Mouse (Mus musculus) hematopoietic stem cell, adult 5-6 weeks (primary cell): Measurements from ENCODE around the gene Zfp524. TPM values are rescaled to one million over a fixed set of nuclear protein-coding genes. Genes with fewer than 3 reads are reported as not detected.
A peak's percentile ranks its signal among the peaks of the same experiment; 100 is the strongest.

Experiments used
- ATAC-seq, 2 experiments: fragments of 125-278 bp in 1 of 2; replicated peaks in 1 of 2; 2 replicates each; pipeline ENCODE4 v1.8.0; 2016 to 2017; ENCODE audit warnings: inconsistent platforms in 2 of 2, mild to moderate bottlenecking in 2 of 2, moderate number of reproducible peaks in 2 of 2, low read depth in 1 of 2, moderate TSS enrichment in 1 of 2; ENCODE audit not compliant: low FRiP score in 2 of 2, poor library complexity in 2 of 2, severe bottlenecking in 2 of 2, insufficient read depth in 1 of 2, low TSS enrichment in 1 of 2
- total RNA-seq: library from RNA; stranded (forward); fragments of 172-1452, 232-1000 nt; gene quantifications from 2 replicates; pipeline ENCODE4 v1.2.3, GENCODE M21; 2017

Gene Zfp524
- total RNA-seq, 1 experiment from 2014 or later = 3.0 TPM

- ATAC-seq = peak in 1 of 2 experiments; percentile 21; a peak in 1 of 4 replicates
These were observed 46.1 kb downstream of the Zfp524 start for GRCm38 (mm10) chr7:5060239-5060731.

DNA sequence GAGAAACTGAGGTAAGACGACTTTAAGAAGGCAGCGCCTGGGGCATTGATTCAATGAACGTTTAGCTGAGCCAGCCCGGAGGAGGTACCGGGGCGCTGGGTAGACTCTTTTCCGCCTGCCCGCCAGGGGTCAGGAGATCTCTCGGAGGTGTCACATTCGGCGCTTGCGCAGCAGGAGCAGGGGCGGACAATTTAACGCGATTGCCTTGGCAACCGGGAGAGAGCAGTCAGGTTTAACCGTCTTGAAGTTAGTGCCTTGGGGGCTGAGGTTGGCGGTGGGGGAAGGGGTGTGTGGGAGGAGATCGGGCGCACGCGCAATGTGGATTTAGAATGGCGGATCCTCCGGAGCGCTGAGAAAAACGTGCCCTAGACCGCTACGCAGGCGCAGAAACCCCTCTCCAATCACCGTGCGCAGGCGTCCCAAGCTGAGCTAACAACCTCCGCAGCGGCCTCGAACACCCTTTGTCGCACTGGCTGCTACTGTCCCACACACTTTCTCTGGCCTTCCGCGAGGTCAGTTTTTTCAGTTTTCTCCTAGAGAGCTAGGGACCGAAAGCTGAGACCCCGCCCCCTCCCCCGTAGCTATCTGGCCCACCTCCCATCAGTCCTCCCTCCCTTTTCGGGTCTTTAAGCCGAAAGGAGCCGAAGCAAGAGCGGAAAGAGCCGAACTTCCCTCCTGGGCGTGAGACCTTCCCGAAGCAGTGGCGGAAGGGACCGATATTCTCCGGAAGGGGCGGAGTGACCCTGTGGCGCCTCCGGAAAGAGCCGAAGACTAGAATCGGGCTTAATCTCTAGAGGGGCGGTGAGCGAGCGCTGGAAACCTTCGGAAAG lies 46.9 kb downstream of the Zfp524 start:
- peak; percentile 68 to 69 for ATAC-seq

DNA sequence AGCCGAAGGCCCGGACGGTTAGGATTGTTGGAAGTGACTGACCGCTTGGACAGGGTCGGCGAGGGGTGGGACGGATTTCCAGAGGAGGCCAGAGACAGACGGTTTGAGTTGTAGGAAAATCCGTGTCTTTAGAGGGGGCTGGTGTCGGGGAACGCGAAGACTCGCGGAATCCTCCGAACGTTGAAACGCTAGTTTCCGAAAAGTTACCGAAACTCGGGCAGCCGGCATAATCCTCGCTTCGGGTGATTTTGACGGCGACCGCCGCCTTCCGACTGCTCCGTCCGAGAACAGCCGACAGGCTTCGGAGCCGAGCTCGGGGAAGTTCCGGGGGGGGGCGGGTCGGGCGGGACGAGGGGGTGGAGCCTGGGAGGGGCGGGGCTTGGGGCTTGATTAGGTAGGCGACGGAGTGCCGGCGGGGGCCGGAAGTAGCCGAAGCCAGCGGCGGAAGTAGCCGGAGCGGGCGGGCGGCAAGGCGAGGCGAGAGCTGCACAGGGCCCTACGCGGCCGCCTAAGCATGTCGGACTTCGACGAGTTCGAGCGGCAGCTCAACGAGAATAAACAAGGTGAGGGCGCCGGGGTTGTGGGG lies 47.7 kb downstream of the Zfp524 start, which contains the start of gene U2af2:
U2af2 (plus strand) TSS at position 370 of the 586 bp plus-strand sequence.
- ATAC-seq = peak; percentile 12 to 33; a peak in 2 of 4 replicates

GRCm38 (mm10) chr7:5062360-5063001 lies 48.3 kb downstream of the Zfp524 start:
- ATAC-seq = no peak

GRCm38 (mm10) chr7:5064886-5065285 lies 50.7 kb downstream of the Zfp524 start:
- no peak for ATAC-seq

Other genes with a start within 250 kb of the Zfp524 start
- gene Fam71e2, start 243.1 kb upstream of the Zfp524 start, total RNA-seq = not detected in 2 replicates
- 0.25 and 0.74 TPM in 2 replicates for gene Il11, start 231.6 kb upstream of the Zfp524 start, total RNA-seq
- 1.3 TPM in 1 of 2 replicates, not detected in the other for gene Tmem190, start 231.5 kb upstream of the Zfp524 start, total RNA-seq
- 9.3 and 19.0 TPM in 2 replicates for gene Tmem238, start 224.8 kb upstream of the Zfp524 start, total RNA-seq
- 736 and 741 TPM in 2 replicates for gene Rpl28, start 221.5 kb upstream of the Zfp524 start, total RNA-seq
- gene Ube2s, start 201.8 kb upstream of the Zfp524 start, total RNA-seq = 137 and 174 TPM in 2 replicates
- gene Shisa7, start 169.7 kb upstream of the Zfp524 start, total RNA-seq = 0.06 and 0.45 TPM in 2 replicates
- 59.8 and 69.7 TPM in 2 replicates for gene Isoc2b, start 144.2 kb upstream of the Zfp524 start, total RNA-seq
- 7.1 and 9.0 TPM in 2 replicates for gene Isoc2a, start 137.3 kb upstream of the Zfp524 start, total RNA-seq
- not detected in 2 replicates for gene Gm36210, start 107.9 kb upstream of the Zfp524 start, total RNA-seq
- gene Zfp628, start 99.2 kb upstream of the Zfp524 start, total RNA-seq = 2.2 and 3.2 TPM in 2 replicates
- not detected in 2 replicates for gene Nat14, start 92.4 kb upstream of the Zfp524 start, total RNA-seq
- gene Ssc5d, start 88.6 kb upstream of the Zfp524 start, total RNA-seq = not detected in 2 replicates
- gene Sbk2, start 50.0 kb upstream of the Zfp524 start, total RNA-seq = not detected in 2 replicates
- not detected in 2 replicates for gene Sbk3, start 43.2 kb upstream of the Zfp524 start, total RNA-seq
- 5.7 and 6.6 TPM in 2 replicates for gene Zfp579, start 18.3 kb upstream of the Zfp524 start, total RNA-seq
- gene Fiz1, start 282 bp downstream of the Zfp524 start, total RNA-seq = 25.6 and 32.0 TPM in 2 replicates
- 0.31 TPM in 1 of 2 replicates, not detected in the other for gene Gm44973, start 1.1 kb downstream of the Zfp524 start, total RNA-seq
- 13.9 and 14.0 TPM in 2 replicates for gene Zfp865, start 6.0 kb downstream of the Zfp524 start, total RNA-seq
- gene Ccdc106, start 6.1 kb downstream of the Zfp524 start, total RNA-seq = not detected in 2 replicates
- gene 4632433K11Rik, start 19.7 kb downstream of the Zfp524 start, total RNA-seq = 1.3 TPM in 1 of 2 replicates, not detected in the other
- 3.9 and 5.9 TPM in 2 replicates for gene Zfp784, start 24.0 kb downstream of the Zfp524 start, total RNA-seq
- 2.1 and 2.4 TPM in 2 replicates for gene Zfp580, start 37.1 kb downstream of the Zfp524 start, total RNA-seq
- 229 and 261 TPM in 2 replicates for gene U2af2, start 47.7 kb downstream of the Zfp524 start, total RNA-seq
- 25.7 and 38.2 TPM in 2 replicates for gene Epn1, start 65.8 kb downstream of the Zfp524 start, total RNA-seq
- not detected in 2 replicates for gene Rfpl4, start 102.5 kb downstream of the Zfp524 start, total RNA-seq
- gene Rasl2-9, start 111.5 kb downstream of the Zfp524 start, total RNA-seq = not detected in 2 replicates
- gene Vmn1r55, start 135.3 kb downstream of the Zfp524 start, total RNA-seq = not detected in 2 replicates
- gene Vmn1r56, start 182.3 kb downstream of the Zfp524 start, total RNA-seq = not detected in 2 replicates
- not detected in 2 replicates for gene Vmn1r57, start 204.1 kb downstream of the Zfp524 start, total RNA-seq